Mouse (Mus musculus): ENCODE results near the gene Adamts7. TPM values are rescaled to one million over a fixed set of nuclear protein-coding genes. Genes with fewer than 3 reads are reported as not detected.

Gene Adamts7
- total and polyA plus RNA-seq, 2 experiments from 2014 or later, result 4.9 to 15.9 TPM

GRCm38 (mm10) chr9:90122246-90122740 lies 40.6 kb upstream of the Adamts7 start:
- no peak overlapping the region for H3K4me2 ChIP-seq (ENCODE audit: low read depth)
- H3K4me1 ChIP-seq (ENCODE audit: insufficient read depth), result no peaks in the 10 kb centered on the region
- no peak overlapping the region for H3K4me3 ChIP-seq (ENCODE audit: low read depth, low read length)
- H3K36me3 ChIP-seq (ENCODE audit: insufficient read depth), result no peaks in the 10 kb centered on the region
- no peaks in the 10 kb centered on the region; the same call in 1 of the 2 replicates for H3K27me3 ChIP-seq (ENCODE audit: insufficient read depth, low read length)
- no peaks in the 10 kb centered on the region for H3K9me3 ChIP-seq (ENCODE audit: low read length)
- no peak for ATAC-seq
- 86% methylated on average over 4 of the region's 4 CpGs for WGBS
- DNase-seq, result no peak
- no peak overlapping the region for H3K27ac ChIP-seq (ENCODE audit: low read depth, low read length)
- H3K9ac ChIP-seq, result no peak overlapping the region
- no peak for TF ChIP-seq CTCF (IDR thresholded peaks at IDR 0.05; ENCODE audit: low read depth)

DNA sequence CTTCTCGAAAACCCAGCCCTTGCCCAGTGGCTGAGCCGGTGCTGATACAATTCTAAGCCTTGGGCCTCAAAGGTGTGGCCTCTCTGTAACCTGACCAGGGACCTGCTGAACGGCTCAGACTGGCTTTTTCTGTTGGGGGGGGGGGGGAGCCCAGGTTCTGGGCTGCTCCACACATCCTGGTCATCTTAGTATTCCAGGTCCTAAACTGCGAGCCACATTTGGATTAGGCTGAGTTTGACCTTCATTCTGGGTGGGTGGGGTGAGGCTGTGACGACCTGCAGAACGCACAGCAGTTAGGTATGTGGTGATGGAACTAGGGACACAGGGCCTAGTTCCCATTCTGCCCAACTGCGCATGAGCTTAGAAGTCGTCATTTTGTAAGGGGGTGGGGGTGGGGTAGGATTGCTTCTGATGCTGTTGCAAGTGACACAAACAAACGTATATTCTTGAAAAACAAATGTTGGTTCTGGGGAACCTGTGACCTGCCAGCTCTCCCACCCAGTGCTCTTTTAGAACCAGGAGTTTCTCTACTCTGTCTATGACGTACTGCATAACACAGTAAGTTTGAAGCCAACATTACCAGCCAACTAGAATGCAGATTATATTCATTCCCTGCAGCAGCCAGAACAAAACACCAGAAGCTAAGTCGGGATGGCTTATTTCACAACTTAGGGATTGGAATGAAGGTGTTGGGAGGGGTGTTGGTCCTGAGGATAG lies 38.6 kb upstream of the Adamts7 start:
- Histone ChIP-seq H3K9ac (no peak overlapping the region), H3K27me3 (ENCODE audit: insufficient read depth, low read length) (no peaks in the 10 kb centered on the region), H3K27ac (ENCODE audit: low read depth, low read length) (no peak overlapping the region), H3K36me3 (ENCODE audit: insufficient read depth) (no peaks in the 10 kb centered on the region), H3K9me3 (ENCODE audit: low read length) (no peaks in the 10 kb centered on the region), H3K4me3 (ENCODE audit: low read depth, low read length) (no peak overlapping the region), H3K4me2 (ENCODE audit: low read depth) (peak overlapping the region; percentile 8; the same call in 1 of the 2 replicates), H3K4me1 (ENCODE audit: insufficient read depth) (no peaks in the 10 kb centered on the region)
- ATAC-seq, result peak; percentile 64
- TF ChIP-seq CTCF (IDR thresholded peaks at IDR 0.05; ENCODE audit: low read depth), result no peak
- peak; percentile 30 for DNase-seq
- WGBS, result 35% methylated on average over 11 of the region's 11 CpGs

GRCm38 (mm10) chr9:90124873-90125245 lies 38.0 kb upstream of the Adamts7 start:
- DNase-seq, result no peak
- H3K4me2 ChIP-seq (ENCODE audit: low read depth), result peak overlapping the region; percentile 8; the same call in 1 of the 2 replicates
- no peak overlapping the region for H3K27ac ChIP-seq (ENCODE audit: low read depth, low read length)
- H3K4me3 ChIP-seq (ENCODE audit: low read depth, low read length), result no peak overlapping the region
- no peaks in the 10 kb centered on the region for H3K36me3 ChIP-seq (ENCODE audit: insufficient read depth)
- ATAC-seq, result peak; percentile 28
- H3K4me1 ChIP-seq (ENCODE audit: insufficient read depth), result no peaks in the 10 kb centered on the region
- H3K9me3 ChIP-seq (ENCODE audit: low read length), result no peaks in the 10 kb centered on the region
- H3K9ac ChIP-seq, result no peak overlapping the region
- H3K27me3 ChIP-seq (ENCODE audit: insufficient read depth, low read length), result no peaks in the 10 kb centered on the region
- TF ChIP-seq CTCF (IDR thresholded peaks at IDR 0.05; ENCODE audit: low read depth), result no peak
- 16% methylated on average over 8 of the region's 8 CpGs for WGBS

- Histone ChIP-seq H3K36me3 (ENCODE audit: insufficient read depth) (no peaks in the 10 kb centered on the region), H3K4me1 (ENCODE audit: insufficient read depth) (no peaks in the 10 kb centered on the region), H3K4me2 (ENCODE audit: low read depth) (peak overlapping the region; percentile 41), H3K4me3 (ENCODE audit: low read depth, low read length) (peak overlapping the region; percentile 27), H3K9me3 (ENCODE audit: low read length) (no peaks in the 10 kb centered on the region), H3K27me3 (ENCODE audit: insufficient read depth, low read length) (no peaks in the 10 kb centered on the region), H3K9ac (no peak overlapping the region), H3K27ac (ENCODE audit: low read depth, low read length) (no peak overlapping the region)
- no peak for DNase-seq
- TF ChIP-seq CTCF (IDR thresholded peaks at IDR 0.05; ENCODE audit: low read depth), result no peak
- ATAC-seq, result no peak
- 22% methylated on average over 7 of the region's 7 CpGs for WGBS
Measured at GRCm38 (mm10) chr9:90125416-90126099, 37.3 kb upstream of the Adamts7 start.

DNA sequence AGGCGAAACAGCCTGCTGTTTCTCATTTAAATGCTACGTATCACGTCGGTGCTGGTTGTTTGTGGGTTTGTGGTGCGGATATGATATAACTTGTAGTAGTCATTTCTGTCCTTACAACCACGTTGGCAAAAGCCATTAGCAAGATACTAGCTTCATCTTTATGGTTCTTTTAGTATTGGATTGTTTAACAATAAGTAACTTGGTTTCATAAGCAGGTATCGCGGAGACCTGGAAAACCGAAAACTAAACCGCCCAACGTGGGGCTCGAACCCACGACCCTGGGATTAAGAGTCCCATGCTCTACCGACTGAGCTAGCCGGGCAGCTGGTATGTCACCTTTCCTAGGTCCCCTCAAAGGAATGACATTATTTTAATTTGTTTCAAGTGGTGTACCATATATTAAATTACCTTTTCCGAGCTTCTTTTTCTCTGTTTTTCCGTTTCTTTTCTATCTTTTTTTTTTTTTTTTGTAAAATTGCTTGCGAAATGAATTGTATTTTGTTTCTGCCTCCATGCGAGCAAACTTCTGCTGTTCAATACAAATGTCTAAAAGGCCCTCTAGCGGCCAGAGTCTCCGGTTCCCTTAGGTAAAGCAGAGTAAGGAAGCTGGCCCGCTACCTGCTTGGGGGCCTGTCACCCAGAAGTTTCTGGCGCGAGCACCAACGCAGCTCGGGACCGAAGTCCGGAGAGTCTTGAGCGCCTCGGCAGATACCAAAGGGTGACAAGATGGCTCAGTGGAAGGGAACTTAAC lies 36.4 kb upstream of the Adamts7 start:
- peak; percentile 60 for TF ChIP-seq CTCF (IDR thresholded peaks at IDR 0.05; ENCODE audit: low read depth)
- Histone ChIP-seq H3K27me3 (ENCODE audit: insufficient read depth, low read length) (no peaks in the 10 kb centered on the region), H3K4me2 (ENCODE audit: low read depth) (peak overlapping the region; percentile 41), H3K9ac (no peak overlapping the region), H3K9me3 (ENCODE audit: low read length) (no peaks in the 10 kb centered on the region), H3K36me3 (ENCODE audit: insufficient read depth) (no peaks in the 10 kb centered on the region), H3K4me1 (ENCODE audit: insufficient read depth) (no peaks in the 10 kb centered on the region), H3K27ac (ENCODE audit: low read depth, low read length) (no peak overlapping the region), H3K4me3 (ENCODE audit: low read depth, low read length) (peak overlapping the region; percentile 27)
- ATAC-seq (peak; percentile 70), DNase-seq (peak; percentile 69)
- WGBS, result 3% methylated on average over 30 of the region's 30 CpGs

- ATAC-seq (no peak), DNase-seq (no peak)
- no peak overlapping the region for H3K9ac ChIP-seq
- H3K4me3 ChIP-seq (ENCODE audit: low read depth, low read length), result no peak overlapping the region
- no peaks in the 10 kb centered on the region for H3K27me3 ChIP-seq (ENCODE audit: insufficient read depth, low read length)
- H3K4me2 ChIP-seq (ENCODE audit: low read depth), result no peak overlapping the region
- no peaks in the 10 kb centered on the region for H3K4me1 ChIP-seq (ENCODE audit: insufficient read depth)
- 71% methylated on average over 6 of the region's 6 CpGs for WGBS
- no peak overlapping the region for H3K27ac ChIP-seq (ENCODE audit: low read depth, low read length)
- H3K36me3 ChIP-seq (ENCODE audit: insufficient read depth), result no peaks in the 10 kb centered on the region
- no peak for TF ChIP-seq CTCF (IDR thresholded peaks at IDR 0.05; ENCODE audit: low read depth)
- H3K9me3 ChIP-seq (ENCODE audit: low read length), result no peaks in the 10 kb centered on the region
Measured at GRCm38 (mm10) chr9:90127146-90127545, 35.7 kb upstream of the Adamts7 start.

All from forebrain, postnatal 0 days (tissue).